ENCODE assay signal across 10 mouse cellular contexts in genomic region chr11:62966765-62967633, GRCm38 (mm10). TPM values are rescaled to one million over a fixed set of nuclear protein-coding genes. Genes with fewer than 3 reads are reported as not detected.
DNase-seq lines count a peak whose midpoint lies in the region; ATAC-seq and TF ChIP-seq lines count a peak whose summit lies in the region.
"Had no signal": no experiment of that assay in that cellular context is flagged by ENCODE, and none has a peak within 500 bp of the region (broad histone marks: within the 10 kb centered on the region; RNA-seq: fewer than 3 reads in every experiment).

No protein-coding gene starts in this region.

- 3% methylated on average over 27 of the region's 27 CpGs for WGBS in forebrain, embryonic 14.5 days
- 5% methylated on average over 27 of the region's 27 CpGs for WGBS in heart, embryonic 16.5 days
- 5% methylated on average over 27 of the region's 27 CpGs for WGBS in lung, adult 2 months

- H3K27me3 ChIP-seq in forebrain, embryonic 14.5 days (replicated peaks; ENCODE audit: control insufficient read depth, insufficient read depth, low read length) = no peaks in the 10 kb centered on the region
- H3K27me3 ChIP-seq in heart, embryonic 16.5 days (ENCODE audit: control insufficient read depth, insufficient read depth, low read length) = no peaks in the 10 kb centered on the region

- peak; percentile 33 for DNase-seq in layer of hippocampus, adult 11-12 months (ENCODE audit: low spot score)
- DNase-seq in layer of hippocampus, adult 9-11 months = no peak
- peak; percentile 74 for DNase-seq in forebrain, embryonic 14.5 days (ENCODE audit: low spot score)
- peak; percentile 80 for DNase-seq in kidney, postnatal 10 days
- peak; percentile 31 for DNase-seq in lung, adult 2 months
- peak; percentile 86 for DNase-seq in retina, postnatal 1 day

- peak overlapping the region; percentile 5; the same call in 1 of the 2 replicates for H3K4me3 ChIP-seq in forebrain, embryonic 14.5 days (ENCODE audit: low read depth, low read length)
- H3K4me3 ChIP-seq in heart, embryonic 16.5 days (ENCODE audit: low read length) = peak overlapping the region; percentile 40
- H3K4me3 ChIP-seq in lung, adult 2 months (replicated peaks; ENCODE audit: extremely low read depth, low read depth, low read length) = no peak overlapping the region

- no peaks in the 10 kb centered on the region for H3K9me3 ChIP-seq in forebrain, embryonic 14.5 days (replicated peaks; ENCODE audit: control insufficient read depth, low read length)
- no peaks in the 10 kb centered on the region for H3K9me3 ChIP-seq in heart, embryonic 16.5 days (replicated peaks; ENCODE audit: control insufficient read depth, low read length)
- H3K9me3 ChIP-seq: G1E had no signal

- peak overlapping the region; percentile 75 for H3K27ac ChIP-seq in forebrain, embryonic 14.5 days (ENCODE audit: low read depth, low read length)
- peak overlapping the region; percentile 90 for H3K27ac ChIP-seq in heart, embryonic 16.5 days (ENCODE audit: low read length)

- ATAC-seq in forebrain, embryonic 14.5 days = peak; percentile 93
- ATAC-seq in heart, embryonic 16.5 days (replicated peaks; ENCODE audit: extremely low read depth, insufficient read depth, low FRiP score) = peak; percentile 77
- ATAC-seq in megakaryocyte-erythroid progenitor cell, adult 5-6 weeks (replicated peaks; ENCODE audit: low FRiP score, low TSS enrichment, poor library complexity, severe bottlenecking) = no peak

- no peak for TF ChIP-seq CTCF in lung, adult 2 months (IDR thresholded peaks at IDR 0.05; ENCODE audit: insufficient read depth, low read length)

- no peaks in the 10 kb centered on the region for H3K36me3 ChIP-seq in forebrain, embryonic 14.5 days (ENCODE audit: control insufficient read depth, insufficient read depth, low read length)
- H3K36me3 ChIP-seq in heart, embryonic 16.5 days (ENCODE audit: control insufficient read depth, insufficient read depth) = no peaks in the 10 kb centered on the region
- H3K36me3 ChIP-seq: G1E had no signal

- TF ChIP-seq POLR2A in lung, adult 2 months (IDR thresholded peaks at IDR 0.05; ENCODE audit: borderline replicate concordance, extremely low read depth, low read depth, low read length) = peak; percentile 46; the same call in 1 of the 2 replicates

- peak overlapping the region; percentile 43; the same call in 1 of the 2 replicates for H3K9ac ChIP-seq in forebrain, embryonic 14.5 days (ENCODE audit: low read length)
- H3K9ac ChIP-seq in heart, embryonic 16.5 days (ENCODE audit: low read length) = peak overlapping the region; percentile 69

- H3K4me1 ChIP-seq in forebrain, embryonic 14.5 days (ENCODE audit: control insufficient read depth, insufficient read depth, low read length) = peaks cover 8% of the 10 kb centered on the region; the same call in 1 of the 2 replicates
- H3K4me1 ChIP-seq in heart, embryonic 16.5 days (ENCODE audit: control insufficient read depth, insufficient read depth, low read length) = peaks cover 16% of the 10 kb centered on the region
- H3K4me1 ChIP-seq in lung, adult 2 months (ENCODE audit: control insufficient read depth, insufficient read depth, low read length) = peaks cover 6% of the 10 kb centered on the region

- peak overlapping the region; percentile 42 for H3K4me2 ChIP-seq in forebrain, embryonic 14.5 days (ENCODE audit: low read length)
- peak overlapping the region; percentile 59 for H3K4me2 ChIP-seq in heart, embryonic 16.5 days (ENCODE audit: low read depth, low read length)

RNA-seq across cellular contexts. Expression of gene Cdrt4, which starts 16.0 kb away (rescaled TPM):
- not detected in 2 replicates for polyA plus RNA-seq in forebrain, embryonic 14.5 days (2014; fragmentation: Nextera tagmentation; extraction: Ambion mirVana)
- 0.41 TPM in 1 of 2 replicates, not detected in the other for polyA plus RNA-seq in heart, embryonic 16.5 days (2015; fragmentation: Nextera tagmentation; extraction: Ambion mirVana)
- polyA plus RNA-seq in lung, adult 2 months (2012; rRNA removed) = 0.18 and 0.73 TPM in 2 replicates
- total RNA-seq in megakaryocyte-erythroid progenitor cell, adult 5-6 weeks (2014; fragmentation: Nextera tagmentation) = not detected in 2 replicates
- total RNA-seq in megakaryocyte-erythroid progenitor cell, adult 5-6 weeks (2017) = not detected in 2 replicates
- total RNA-seq: liver, adult 2 months had no signal
- polyA plus RNA-seq: G1E; liver, adult 2 months had no signal
